Mouse (Mus musculus): Measurements from ENCODE around the gene Thap7.

The Thap7 gene

DNA sequence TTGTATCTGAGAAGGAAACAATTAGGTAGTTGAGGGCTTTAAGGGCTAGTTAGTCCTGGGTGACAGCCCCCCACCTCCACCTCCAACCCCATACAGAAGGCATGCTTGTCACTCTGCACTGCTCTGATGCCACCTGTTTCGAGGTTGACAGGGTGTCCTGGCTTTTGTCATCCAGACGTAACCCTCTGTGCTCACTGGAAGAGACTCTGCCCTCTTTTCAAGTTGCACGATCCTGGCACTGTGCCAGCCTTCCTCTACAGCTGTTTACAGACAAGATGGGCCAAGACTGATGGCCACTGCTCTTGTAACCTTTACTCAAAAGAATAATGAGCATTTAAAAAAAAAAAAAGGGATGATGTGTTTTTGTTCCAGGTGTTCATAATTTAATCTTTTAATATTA, 44.4 kb downstream of the Thap7 start:
- no peak for DNase-seq

GRCm38 (mm10) chr16:17481465-17481864, 49.5 kb downstream of the Thap7 start:
- no peak for DNase-seq

- DNase-seq, result no peak
Measured at GRCm38 (mm10) chr16:17478331-17478943, 52.5 kb downstream of the Thap7 start.

Measured in right cerebral cortex, postnatal 25 days (tissue).